Mouse (Mus musculus) cortical plate, adult 2 months (tissue): Measurements from ENCODE around the gene Herc4. TPM values are rescaled to one million over a fixed set of nuclear protein-coding genes. Genes with fewer than 3 reads are reported as not detected.
A peak's percentile ranks its signal among the peaks of the same experiment; 100 is the strongest.
"Not testable (repeated sequence)": the region's sequence is repeated elsewhere in the genome, so short reads cannot be mapped to it uniquely, and the experiment has no call there.

Experiments
- H3K27ac ChIP-seq: fragments of 200-500 bp; 2 replicates; pipeline ENCODE4 v1.5.1; 2012; ENCODE audit warnings: low read length, control low read depth, inconsistent platforms; ENCODE audit not compliant: insufficient read depth
- H3K4me1 ChIP-seq: fragments of 200-500 bp; 2 replicates; pipeline ENCODE4 v1.6.1; 2011; ENCODE audit warnings: low read length; ENCODE audit not compliant: control insufficient read depth, insufficient read depth
- H3K4me3 ChIP-seq: fragments of 200-500 bp; 2 replicates; pipeline ENCODE4 v1.5.1; 2011; ENCODE audit warnings: mild to moderate bottlenecking, low read length, control low read depth; ENCODE audit not compliant: insufficient read depth
- CTCF ChIP-seq: fragments of 200-500 bp; IDR thresholded peaks from 2 replicates; pipeline ENCODE4 v1.5.1; 2011; ENCODE audit warnings: mild to moderate bottlenecking, control low read depth, low read length; ENCODE audit not compliant: insufficient read depth; ENCODE audit errors: extremely low read depth
- POLR2A ChIP-seq: fragments of 200-500 bp; IDR thresholded peaks from 2 replicates; pipeline ENCODE4 v1.6.1; 2011; ENCODE audit warnings: mild to moderate bottlenecking, low read length, control low read depth; ENCODE audit not compliant: insufficient read depth; ENCODE audit errors: extremely low read depth
- polyA plus RNA-seq: library from polyadenylated mRNA; depleted of rRNA; stranded (reverse); fragments of >200 nt; gene quantifications from 2 replicates; pipeline ENCODE4 v1.2.3, GENCODE M21; 2012; rRNA removed

Herc4 gene
- polyA plus RNA-seq, 1 experiment, result 39.4 TPM

DNA sequence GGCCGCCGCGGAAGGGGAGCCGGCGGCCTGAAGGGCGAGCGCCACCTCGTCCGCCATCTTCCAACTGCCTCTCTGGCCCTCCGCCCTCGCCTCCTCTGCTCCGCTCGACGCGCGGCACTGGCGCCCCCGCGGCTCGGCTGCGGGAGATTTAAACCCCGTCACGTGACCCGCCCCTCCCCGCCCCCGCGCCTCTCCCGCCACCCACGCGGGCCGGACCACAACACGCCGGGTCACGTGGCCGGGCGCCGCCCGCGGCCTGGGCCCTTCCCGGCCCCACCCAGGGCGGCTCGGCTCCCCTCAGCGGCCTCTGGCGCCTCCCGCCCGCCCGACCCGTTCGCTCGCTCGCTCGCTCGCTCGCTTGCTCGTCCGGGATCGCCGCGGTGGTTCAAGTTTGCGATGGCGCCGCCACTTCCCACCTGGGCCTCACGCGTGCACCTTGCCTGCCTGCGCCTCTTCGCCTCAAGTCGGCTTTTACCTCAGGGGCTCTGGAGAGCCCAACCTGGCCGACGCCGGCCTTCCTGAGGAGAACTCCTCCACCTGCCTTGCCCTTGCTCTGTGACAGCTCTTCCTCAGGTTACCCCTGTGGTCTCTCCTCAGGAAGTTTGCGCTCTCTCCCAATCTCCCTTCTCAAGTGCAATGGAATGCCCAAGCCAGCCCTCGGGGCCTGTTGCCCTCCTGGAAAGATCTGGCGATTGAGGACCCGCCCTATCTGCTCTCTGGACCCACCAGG is 95.5 kb downstream of the Herc4 start:
- Histone ChIP-seq H3K27ac (peak overlapping the region; percentile 97), H3K4me1 (peaks cover 5% of the 10 kb centered on the region; the same call in 1 of the 2 replicates), H3K4me3 (peak overlapping the region; percentile 68)
- TF ChIP-seq CTCF (no peak), POLR2A (peak; percentile 83; the same call in 1 of the 2 replicates)

DNA sequence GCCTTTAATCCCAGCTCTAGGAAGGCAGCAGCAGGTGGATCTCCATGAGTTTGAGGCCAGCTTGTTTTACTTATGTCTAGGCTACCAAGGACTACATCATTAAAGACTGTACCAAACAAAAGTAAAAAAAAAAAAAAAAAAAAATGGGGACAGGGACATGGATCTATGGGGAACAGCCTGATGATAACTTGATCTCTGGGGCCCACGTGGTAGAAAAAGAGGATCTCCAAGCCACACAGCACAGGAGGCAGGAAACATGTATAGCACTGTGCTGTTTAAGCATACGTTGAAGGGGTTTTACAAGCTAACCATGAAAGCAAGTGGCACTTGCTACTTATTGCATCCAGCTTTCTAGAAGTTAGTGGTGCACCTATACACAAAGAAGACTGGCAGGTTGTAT is 97.7 kb downstream of the Herc4 start:
- no peak for TF ChIP-seq POLR2A
- no peak for TF ChIP-seq CTCF
- Histone ChIP-seq H3K27ac (no peak overlapping the region), H3K4me3 (no peak overlapping the region), H3K4me1 (peaks cover 5% of the 10 kb centered on the region; the same call in 1 of the 2 replicates)

DNA sequence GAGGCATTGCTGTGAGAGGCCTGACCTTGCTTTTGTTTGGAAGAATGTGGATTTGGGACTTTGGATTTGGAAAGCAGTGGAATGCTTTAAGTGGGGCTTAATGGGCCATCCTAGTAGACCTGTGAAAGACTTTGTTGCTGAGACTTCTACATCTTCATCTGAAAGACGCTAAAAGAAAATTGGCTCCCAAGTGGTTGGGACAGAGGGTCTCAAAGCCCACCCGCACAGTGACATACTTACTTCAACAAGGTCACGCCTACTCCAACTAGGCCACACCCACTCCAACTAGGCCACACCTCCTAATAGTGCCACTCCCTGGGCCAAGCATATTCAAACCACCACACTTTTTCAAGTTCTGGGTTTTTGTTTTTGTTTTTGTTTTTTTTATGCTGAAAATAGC is 101.1 kb downstream of the Herc4 start:
- Histone ChIP-seq H3K27ac (no peak overlapping the region), H3K4me1 (no peaks in the 10 kb centered on the region), H3K4me3 (no peak overlapping the region)
- no peak for TF ChIP-seq CTCF
- TF ChIP-seq POLR2A, result no peak

DNA sequence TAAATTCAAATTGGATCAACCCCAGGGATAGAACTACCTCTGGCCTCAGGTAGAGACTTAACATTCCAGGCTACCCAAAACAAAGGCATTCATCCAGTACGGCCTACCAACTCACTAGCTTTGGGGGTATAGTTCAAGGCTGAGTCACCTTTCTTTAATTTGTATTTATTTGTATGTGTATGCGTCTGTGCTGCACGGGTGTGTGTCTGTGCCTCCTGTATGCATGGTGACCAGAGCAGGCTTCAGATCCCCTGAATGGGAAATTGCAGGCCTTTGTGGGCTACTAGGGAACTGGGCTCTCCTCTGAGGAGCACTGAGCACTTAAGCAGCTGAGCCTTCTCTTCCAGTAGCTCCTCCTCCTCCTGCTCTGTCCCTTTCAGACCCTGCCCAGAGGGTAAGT is 104.7 kb downstream of the Herc4 start:
- 0 out of 2 replicates have a peak, but pooled peaks cover 1% of the 10 kb centered on the region for H3K4me1 ChIP-seq
- TF ChIP-seq CTCF (no peak), POLR2A (no peak)
- no peak overlapping the region for H3K27ac ChIP-seq
- no peak overlapping the region for H3K4me3 ChIP-seq

DNA sequence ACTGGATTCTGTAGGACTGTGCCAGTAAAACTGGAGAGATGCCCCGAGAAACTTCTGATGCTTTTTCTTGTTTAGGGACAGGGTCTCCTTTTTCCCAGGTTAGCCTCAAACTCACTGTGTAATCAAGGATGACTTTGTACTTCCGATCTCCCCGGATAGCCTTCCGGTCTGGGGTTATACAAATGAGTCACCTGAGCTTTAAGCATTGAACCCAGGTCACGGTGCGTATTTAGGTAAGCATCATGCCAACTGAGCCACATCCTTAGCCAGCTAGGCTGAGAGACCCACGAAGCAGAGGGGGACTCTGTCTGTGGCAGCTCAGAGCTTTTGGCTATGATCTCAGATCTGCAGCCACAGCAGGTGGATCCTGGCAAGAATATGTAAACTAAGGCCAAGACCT is 107.1 kb downstream of the Herc4 start:
- H3K4me1 ChIP-seq, result 0 out of 2 replicates have a peak, but pooled peaks cover 1% of the 10 kb centered on the region
- H3K27ac ChIP-seq, result no peak overlapping the region
- no peak overlapping the region for H3K4me3 ChIP-seq
- no peak for TF ChIP-seq POLR2A
- no peak for TF ChIP-seq CTCF

DNA sequence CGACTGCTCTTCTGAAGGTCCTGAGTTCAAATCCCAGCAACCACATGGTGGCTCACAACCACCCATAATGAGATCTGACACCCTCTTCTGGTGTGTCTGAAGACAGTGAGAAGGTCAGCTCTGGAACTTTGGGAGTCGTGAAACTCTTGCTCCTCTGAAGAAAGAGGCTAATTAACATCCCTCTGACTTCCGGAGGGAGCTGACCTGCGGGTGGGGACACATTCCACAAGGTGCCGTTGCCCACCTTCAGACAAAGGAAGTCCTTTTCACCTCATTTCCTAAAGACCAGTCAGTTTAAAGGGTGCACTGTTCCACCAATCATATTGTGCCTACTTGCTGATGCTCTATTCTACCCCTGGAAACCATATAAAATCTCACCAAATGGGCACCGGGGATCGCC is 107.5 kb downstream of the Herc4 start:
- not testable (repeated sequence) for H3K27ac ChIP-seq, H3K4me1 ChIP-seq, H3K4me3 ChIP-seq

DNA sequence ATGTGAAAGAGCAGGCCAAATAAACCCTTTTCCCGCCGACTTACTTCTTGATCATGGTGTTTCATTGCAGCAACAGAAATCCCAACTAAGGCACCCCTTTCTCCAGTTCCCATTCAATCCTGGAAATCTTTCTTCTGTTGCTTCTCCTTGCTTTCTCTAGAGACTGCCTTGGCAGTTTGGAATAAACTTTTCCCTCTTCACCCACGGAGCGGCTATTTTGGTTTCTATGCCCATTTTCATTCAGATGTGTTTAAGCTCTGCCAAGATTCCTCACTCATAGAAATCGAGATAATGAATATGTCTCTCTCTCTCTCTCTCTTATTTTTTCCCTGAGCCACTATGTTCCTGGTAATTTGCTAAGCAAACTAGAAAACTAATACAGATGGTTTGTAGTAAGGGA is 108.5 kb downstream of the Herc4 start:
- H3K27ac ChIP-seq, result no peak overlapping the region
- no peak overlapping the region for H3K4me3 ChIP-seq
- H3K4me1 ChIP-seq, result 0 out of 2 replicates have a peak, but pooled peaks cover 1% of the 10 kb centered on the region
- TF ChIP-seq CTCF (no peak), POLR2A (no peak)

DNA sequence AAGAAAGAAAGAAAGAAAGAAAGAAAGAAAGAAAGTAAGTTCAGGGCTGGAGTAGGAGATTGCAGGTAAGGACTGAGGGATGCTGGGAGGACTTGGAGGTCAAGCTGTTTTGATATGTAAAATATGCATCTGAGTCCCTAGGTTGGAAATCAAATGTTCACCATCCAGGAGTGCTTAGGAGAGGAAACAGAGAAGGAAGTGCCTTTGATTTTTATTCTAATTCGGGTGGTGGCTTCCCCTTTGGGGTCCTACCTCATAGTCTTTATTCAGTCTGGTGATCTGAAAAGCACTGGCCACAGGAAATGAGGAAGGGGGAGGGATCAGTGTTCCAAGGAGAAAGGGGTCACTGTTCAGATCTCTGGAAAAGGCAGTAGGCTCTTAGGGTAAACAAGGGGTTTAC is 116.9 kb downstream of the Herc4 start:
- H3K4me1 ChIP-seq, result no peaks in the 10 kb centered on the region
- no peak overlapping the region for H3K4me3 ChIP-seq
- H3K27ac ChIP-seq, result no peak overlapping the region
- TF ChIP-seq POLR2A, result no peak
- no peak for TF ChIP-seq CTCF

DNA sequence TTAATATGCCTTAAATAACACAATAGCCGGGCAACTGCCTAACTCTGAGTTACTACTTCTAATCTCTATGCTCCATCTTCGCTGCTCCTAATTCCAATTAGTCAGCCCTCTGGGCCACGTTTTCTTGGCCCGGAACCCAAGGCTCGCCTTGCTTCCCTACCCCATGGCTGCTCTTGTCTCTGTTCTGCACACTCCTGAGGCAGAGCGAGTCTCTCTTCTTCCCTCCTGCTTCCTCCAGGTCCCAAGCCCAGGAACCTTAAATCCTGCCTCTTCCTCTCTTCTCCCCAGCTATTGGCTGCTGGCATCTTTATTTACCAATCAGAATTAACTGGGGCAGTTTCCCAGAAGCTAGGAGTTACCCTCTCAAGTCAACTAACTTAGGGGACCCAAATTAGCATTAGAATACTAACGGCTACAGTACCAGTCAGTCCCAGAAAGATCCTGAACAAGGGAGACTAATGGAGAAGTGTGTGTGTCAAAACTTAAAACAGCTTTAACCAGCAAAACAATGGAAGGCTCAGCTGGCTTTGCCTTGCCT is 122.4 kb downstream of the Herc4 start:
- TF ChIP-seq CTCF (no peak), POLR2A (no peak)
- Histone ChIP-seq H3K27ac (no peak overlapping the region), H3K4me3 (no peak overlapping the region), H3K4me1 (no peaks in the 10 kb centered on the region)

DNA sequence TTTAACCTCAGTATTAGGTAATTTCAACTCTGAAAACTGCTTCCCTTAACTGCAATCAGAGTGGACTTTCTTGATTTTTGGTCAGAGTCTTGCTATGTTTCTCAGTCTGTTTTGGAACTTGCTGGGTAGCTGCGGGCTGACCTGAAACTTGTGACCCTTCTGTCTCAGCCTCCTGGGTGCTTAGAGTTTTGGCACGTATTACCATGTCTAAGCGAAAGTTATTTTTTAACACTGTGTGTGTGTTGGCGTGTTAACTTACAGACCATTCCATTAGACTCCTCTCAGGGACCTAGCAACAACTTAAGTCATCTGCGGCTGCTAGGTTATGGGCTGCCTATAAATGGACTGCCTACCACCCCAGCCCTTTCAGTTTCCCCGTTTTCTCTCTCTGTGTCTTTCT is 123.8 kb downstream of the Herc4 start:
- TF ChIP-seq POLR2A (no peak), CTCF (no peak)

More for the DNA sequence above, 123.8 kb downstream of the Herc4 start:
- Histone ChIP-seq H3K27ac (no peak overlapping the region), H3K4me1 (no peaks in the 10 kb centered on the region), H3K4me3 (no peak overlapping the region)

Other genes with a start within 250 kb of the Herc4 start
- gene Hnrnph3, start 219.6 kb upstream of the Herc4 start, polyA plus RNA-seq, result 78.7 and 86.6 TPM in 2 replicates
- 3.1 TPM in 2 replicates for gene Pbld2, start 219.5 kb upstream of the Herc4 start, polyA plus RNA-seq
- 0.17 and 0.19 TPM in 2 replicates for gene Pbld1, start 183.6 kb upstream of the Herc4 start, polyA plus RNA-seq
- gene Atoh7, start 144.2 kb upstream of the Herc4 start, polyA plus RNA-seq, result 2.8 and 3.7 TPM in 2 replicates
- 2.5 TPM in 2 replicates for gene Mypn, start 39.9 kb upstream of the Herc4 start, polyA plus RNA-seq
- gene Sirt1, start 137.9 kb downstream of the Herc4 start, polyA plus RNA-seq, result 10.5 and 10.8 TPM in 2 replicates
- 14.0 and 17.8 TPM in 2 replicates for gene Dnajc12, start 138.6 kb downstream of the Herc4 start, polyA plus RNA-seq
- gene Gm7075, start 178.0 kb downstream of the Herc4 start, polyA plus RNA-seq, result 0.36 TPM in 1 of 2 replicates, not detected in the other
- 1.0 and 1.3 TPM in 2 replicates for gene Ctnna3, start 186.3 kb downstream of the Herc4 start, polyA plus RNA-seq